Mouse (Mus musculus) embryonic fibroblast, embryonic 13.5 days (primary cell): Measurements from ENCODE around the gene Mlip.
"Not testable (repeated sequence)": the region's sequence is repeated elsewhere in the genome, so short reads cannot be mapped to it uniquely, and the experiment has no call there.

Experiments
- CTCF ChIP-seq: IDR thresholded peaks from 2 replicates; pipeline ENCODE4 v1.5.1; 2011; ENCODE audit warnings: mild to moderate bottlenecking, control low read depth, low read length, moderate library complexity, borderline replicate concordance; ENCODE audit not compliant: insufficient read depth
- POLR2A ChIP-seq: IDR thresholded peaks from 2 replicates; pipeline ENCODE4 v1.6.1; 2011; ENCODE audit warnings: low read depth, mild to moderate bottlenecking, control low read depth, low read length, moderate library complexity

- TF ChIP-seq POLR2A, CTCF: not testable (repeated sequence)
Observed at GRCm38 (mm10) chr9:77364681-77365080, 11.9 kb upstream of the Mlip start.
